Mouse (Mus musculus): Measurements from ENCODE around the gene Cacna2d1. TPM values are rescaled to one million over a fixed set of nuclear protein-coding genes. Genes with fewer than 3 reads are reported as not detected.

Cacna2d1 gene
- polyA plus RNA-seq, 1 experiment from 2014 or later = 15.0 TPM

DNA sequence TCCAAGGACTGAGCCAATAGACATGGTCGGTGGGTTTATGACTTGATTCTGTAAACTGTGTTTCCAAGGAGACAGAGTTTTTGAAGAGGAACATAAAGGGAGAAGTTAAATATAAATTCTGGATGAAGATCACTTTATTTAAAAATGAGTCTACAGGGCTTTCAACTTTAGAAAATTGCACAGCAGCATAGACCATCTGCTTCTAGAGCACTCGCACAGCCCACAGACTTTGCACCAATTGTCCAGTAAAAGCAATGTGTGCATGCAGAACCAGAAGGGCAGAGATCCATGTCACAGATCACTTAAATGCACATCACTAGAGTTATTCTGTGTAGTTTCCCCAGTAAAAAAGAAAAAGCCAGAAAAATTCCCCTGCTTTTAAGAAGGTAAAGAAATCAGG is 428.7 kb downstream of the Cacna2d1 start:
- Histone ChIP-seq H3K9me3 (no peaks in the 10 kb centered on the region), H3K36me3 (no peaks in the 10 kb centered on the region), H3K27me3 (ENCODE audit: insufficient read depth, poor library complexity, severe bottlenecking) (no peaks in the 10 kb centered on the region), H3K4me1 (replicated peaks) (no peaks in the 10 kb centered on the region), H3K4me3 (no peak overlapping the region), H3K27ac (no peak overlapping the region)
- DNase-seq (ENCODE audit: low spot score) = no peak
- WGBS = 90% methylated on average over 2 of the region's 2 CpGs

DNA sequence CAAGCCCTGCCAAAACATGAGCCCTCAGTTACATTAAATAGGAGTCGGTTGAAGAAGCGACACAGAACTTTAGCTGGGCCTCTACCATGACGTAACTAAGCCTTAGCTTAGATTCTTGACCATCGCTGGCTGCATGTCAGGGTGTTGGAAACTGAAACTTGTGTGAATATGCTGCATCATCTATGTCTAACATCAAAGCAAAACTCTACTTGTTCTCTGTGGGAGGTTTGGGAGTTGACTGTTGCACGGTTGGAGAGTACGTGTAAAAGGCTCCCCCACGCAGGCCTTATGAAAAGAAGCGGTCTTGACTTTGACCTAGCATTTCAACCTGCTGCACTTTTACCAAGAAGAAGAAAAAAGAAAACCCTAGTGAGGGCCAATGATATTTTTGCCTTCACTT is 436.2 kb downstream of the Cacna2d1 start:
- no peaks in the 10 kb centered on the region for H3K27me3 ChIP-seq (ENCODE audit: insufficient read depth, poor library complexity, severe bottlenecking)
- DNase-seq (ENCODE audit: low spot score) = no peak
- H3K27ac ChIP-seq = no peak overlapping the region
- no peaks in the 10 kb centered on the region for H3K9me3 ChIP-seq
- no peaks in the 10 kb centered on the region for H3K36me3 ChIP-seq
- 85% methylated on average over 8 of the region's 8 CpGs for WGBS
- no peak overlapping the region for H3K4me3 ChIP-seq
- H3K4me1 ChIP-seq (replicated peaks) = no peaks in the 10 kb centered on the region

DNA sequence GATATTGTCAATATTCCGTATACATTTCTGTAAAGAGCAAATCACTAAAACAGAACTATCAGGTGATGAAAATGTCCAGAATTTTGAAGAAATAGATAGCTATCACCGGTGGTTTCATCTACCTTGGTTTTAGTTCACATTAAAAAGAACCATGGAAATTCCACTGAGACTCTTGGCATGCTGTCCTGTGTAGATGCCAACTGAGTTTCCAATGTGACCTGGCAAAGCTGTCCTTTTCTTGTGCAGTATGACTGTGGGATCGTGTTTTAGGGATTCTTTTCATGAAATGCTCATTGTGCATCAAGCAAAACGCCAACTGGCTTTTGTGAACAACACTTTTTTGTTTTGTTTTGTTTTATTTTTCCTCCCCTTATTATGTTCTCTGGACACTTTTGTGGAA is 439.5 kb downstream of the Cacna2d1 start:
- H3K27me3 ChIP-seq (ENCODE audit: insufficient read depth, poor library complexity, severe bottlenecking) = no peaks in the 10 kb centered on the region
- no peaks in the 10 kb centered on the region for H3K36me3 ChIP-seq
- no peak overlapping the region for H3K4me3 ChIP-seq
- H3K9me3 ChIP-seq = no peaks in the 10 kb centered on the region
- H3K27ac ChIP-seq = no peak overlapping the region
- no peaks in the 10 kb centered on the region for H3K4me1 ChIP-seq (replicated peaks)
- no peak for DNase-seq (ENCODE audit: low spot score)
- WGBS = 88% methylated on average over 4 of the region's 4 CpGs

DNA sequence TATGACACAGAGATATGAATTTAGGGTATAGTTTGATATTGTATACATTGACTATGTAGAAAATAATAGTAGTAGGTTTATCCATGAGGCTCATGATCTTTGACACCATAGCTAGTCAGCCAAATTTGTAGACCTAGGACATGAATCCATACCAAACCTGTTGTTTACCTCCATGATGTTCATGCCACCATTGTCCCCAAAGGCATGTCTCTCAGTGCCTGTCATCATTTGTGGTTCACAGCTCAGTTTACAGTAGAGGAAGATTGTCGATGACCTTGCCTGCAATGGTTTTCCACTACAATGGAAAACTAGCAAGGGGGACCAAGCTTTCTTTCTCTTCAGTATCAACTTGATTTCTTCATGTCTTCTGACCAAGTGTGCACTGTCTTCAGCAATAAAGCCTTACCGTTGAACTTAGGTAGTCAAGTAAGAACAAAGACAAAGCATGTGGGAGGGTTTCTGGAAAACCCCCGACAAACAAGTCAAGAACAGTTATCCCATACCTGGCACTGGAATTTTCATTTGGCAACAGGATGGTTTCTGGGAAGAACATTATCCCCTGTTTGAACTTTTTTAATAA is 441.9 kb downstream of the Cacna2d1 start:
- DNase-seq (ENCODE audit: low spot score) = no peak
- H3K27me3 ChIP-seq (ENCODE audit: insufficient read depth, poor library complexity, severe bottlenecking) = no peaks in the 10 kb centered on the region
- H3K4me3 ChIP-seq = no peak overlapping the region
- no peaks in the 10 kb centered on the region for H3K9me3 ChIP-seq
- no peak overlapping the region for H3K27ac ChIP-seq
- 91% methylated on average over 3 of the region's 3 CpGs for WGBS
- H3K4me1 ChIP-seq (replicated peaks) = no peaks in the 10 kb centered on the region
- H3K36me3 ChIP-seq = no peaks in the 10 kb centered on the region

DNA sequence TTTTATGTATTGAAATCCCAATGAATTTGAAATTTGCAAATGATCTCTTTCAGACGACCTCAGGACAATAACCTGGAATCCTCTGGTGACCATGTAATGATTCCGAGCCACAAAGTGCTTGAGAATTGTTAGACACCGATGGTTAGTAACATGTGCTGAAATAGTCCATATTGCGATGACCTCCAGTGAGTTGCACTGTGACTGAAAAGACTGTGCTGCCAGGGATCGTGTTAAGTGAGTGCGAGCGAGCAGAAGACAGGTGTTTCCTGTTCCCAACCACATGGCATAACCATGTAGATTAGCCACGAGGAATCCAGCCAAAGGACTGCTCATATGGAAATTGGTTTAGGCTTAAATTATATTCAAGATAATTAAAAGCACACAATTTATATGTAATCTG is 475.5 kb downstream of the Cacna2d1 start:
- Histone ChIP-seq H3K36me3 (no peaks in the 10 kb centered on the region), H3K27ac (no peak overlapping the region), H3K4me1 (replicated peaks) (no peaks in the 10 kb centered on the region), H3K27me3 (ENCODE audit: insufficient read depth, poor library complexity, severe bottlenecking) (no peaks in the 10 kb centered on the region), H3K4me3 (no peak overlapping the region), H3K9me3 (no peaks in the 10 kb centered on the region)
- no peak for DNase-seq (ENCODE audit: low spot score)
- 84% methylated on average over 8 of the region's 8 CpGs for WGBS

DNA sequence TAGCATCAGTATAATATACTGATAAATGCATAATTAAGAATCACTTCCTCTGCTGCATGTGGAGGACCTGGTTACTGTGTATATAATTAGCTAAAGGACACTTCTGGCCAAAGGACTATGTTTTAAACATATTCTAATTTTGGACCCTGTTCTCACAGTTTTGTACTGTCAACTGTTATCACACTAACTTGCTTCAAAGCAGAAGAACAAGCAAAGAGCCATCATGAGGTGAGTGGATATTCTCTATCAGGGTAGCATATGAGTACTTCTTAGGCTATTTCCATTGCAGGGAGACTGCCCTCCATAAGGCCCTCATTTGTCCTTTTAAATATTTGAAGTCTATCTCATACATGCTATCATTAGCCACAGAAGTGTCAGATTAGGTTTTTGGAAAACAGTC is 480.2 kb downstream of the Cacna2d1 start:
- no peak for DNase-seq (ENCODE audit: low spot score)
- Histone ChIP-seq H3K9me3 (no peaks in the 10 kb centered on the region), H3K4me1 (replicated peaks) (no peaks in the 10 kb centered on the region), H3K27me3 (ENCODE audit: insufficient read depth, poor library complexity, severe bottlenecking) (no peaks in the 10 kb centered on the region), H3K27ac (no peak overlapping the region), H3K36me3 (no peaks in the 10 kb centered on the region), H3K4me3 (no peak overlapping the region)

DNA sequence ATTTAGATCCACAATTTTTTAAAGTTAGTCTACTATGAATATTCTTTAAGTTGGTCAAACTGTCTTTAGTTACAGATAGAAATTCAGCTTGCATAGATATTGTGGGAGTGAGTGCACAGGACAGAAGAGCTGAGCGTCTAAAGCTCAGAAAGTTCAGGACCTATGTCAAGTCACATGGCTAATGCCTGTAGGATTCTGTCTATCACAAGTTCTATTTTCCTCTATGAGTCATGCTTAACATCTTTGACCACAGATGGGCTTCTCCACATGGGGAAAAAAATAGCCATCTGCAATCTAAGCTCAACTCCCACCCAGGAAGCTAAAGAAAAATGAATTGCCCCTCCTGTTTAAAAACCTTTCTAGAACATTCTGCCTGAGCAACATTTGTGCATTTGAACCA is 483.5 kb downstream of the Cacna2d1 start:
- H3K4me3 ChIP-seq = no peak overlapping the region
- no peak overlapping the region for H3K27ac ChIP-seq
- H3K9me3 ChIP-seq = no peaks in the 10 kb centered on the region
- H3K27me3 ChIP-seq (ENCODE audit: insufficient read depth, poor library complexity, severe bottlenecking) = no peaks in the 10 kb centered on the region
- no peaks in the 10 kb centered on the region for H3K36me3 ChIP-seq
- no peaks in the 10 kb centered on the region for H3K4me1 ChIP-seq (replicated peaks)
- WGBS = 84% methylated on average over 1 of the region's 1 CpGs
- DNase-seq (ENCODE audit: low spot score) = no peak

DNA sequence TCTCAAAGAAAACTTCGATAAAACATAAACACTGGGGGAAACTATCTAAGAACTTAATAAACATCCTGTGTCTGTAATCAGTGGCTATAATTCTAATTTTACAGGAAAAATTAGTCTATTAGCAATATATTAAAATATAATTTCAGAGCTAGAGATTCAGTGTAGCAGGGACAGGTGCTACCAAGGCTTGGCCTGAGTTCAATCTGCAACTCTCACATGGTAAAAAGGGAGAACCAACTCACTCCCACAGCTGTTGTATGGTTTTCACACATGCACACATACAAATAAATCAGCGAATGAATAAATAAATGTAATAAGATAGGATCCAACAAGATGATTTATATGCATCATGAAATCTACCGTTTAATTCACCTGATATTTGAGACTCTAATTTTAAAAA is 484.0 kb downstream of the Cacna2d1 start:
- Histone ChIP-seq H3K4me3 (no peak overlapping the region), H3K4me1 (replicated peaks) (no peaks in the 10 kb centered on the region), H3K27me3 (ENCODE audit: insufficient read depth, poor library complexity, severe bottlenecking) (no peaks in the 10 kb centered on the region), H3K36me3 (no peaks in the 10 kb centered on the region), H3K27ac (no peak overlapping the region), H3K9me3 (no peaks in the 10 kb centered on the region)
- WGBS = 91% methylated on average over 3 of the region's 3 CpGs
- no peak for DNase-seq (ENCODE audit: low spot score)

Other genes with a start within 250 kb of the Cacna2d1 start
- not detected in 2 replicates for gene Speer4c, start 220.4 kb upstream of the Cacna2d1 start, polyA plus RNA-seq (2016; fragmentation: Nextera tagmentation; extraction: Ambion mirVana)